Mouse (Mus musculus) hindbrain, embryonic 14.5 days (tissue): Measurements from ENCODE around the gene Ccl4. TPM values are rescaled to one million over a fixed set of nuclear protein-coding genes. Genes with fewer than 3 reads are reported as not detected.

Experiments used
- ATAC-seq: fragments of 200-750 bp; cut with Nextera tagmentation; 2 replicates; pipeline ENCODE4 v1.8.0; 2017; ENCODE audit warnings: moderate number of reproducible peaks, mild to moderate bottlenecking, moderate TSS enrichment, moderate library complexity; ENCODE audit not compliant: low FRiP score
- DNase-seq: peaks from one replicate; pipeline ENCODE4 v3.0.0-alpha.2; 2015; ENCODE audit warnings: low spot score
- H3K27ac ChIP-seq: fragments of 300-500 bp; sonication (generic); 2 replicates; pipeline ENCODE4 v1.5.1; 2014; ENCODE audit warnings: mild to moderate bottlenecking, moderate library complexity
- H3K27me3 ChIP-seq: fragments of 300-500 bp; sonication (generic); 2 replicates; pipeline ENCODE4 v1.6.1; 2014; ENCODE audit warnings: mild to moderate bottlenecking, low read length, mixed read lengths; ENCODE audit not compliant: control insufficient read depth, insufficient read depth
- H3K36me3 ChIP-seq: fragments of 300-500 bp; sonication (generic); replicated peaks from 2 replicates; pipeline ENCODE4 v1.6.1; 2014; ENCODE audit not compliant: control insufficient read depth, insufficient read depth
- H3K4me1 ChIP-seq: fragments of 300-500 bp; sonication (generic); replicated peaks from 2 replicates; pipeline ENCODE4 v1.6.1; 2014; ENCODE audit warnings: antibody characterized with exemption, low read length, mixed read lengths; ENCODE audit not compliant: control insufficient read depth, insufficient read depth
- H3K4me2 ChIP-seq: fragments of 300-500 bp; sonication (generic); replicated peaks from 2 replicates; pipeline ENCODE4 v1.6.1; 2014; ENCODE audit warnings: mild to moderate bottlenecking, moderate library complexity
- H3K4me3 ChIP-seq: fragments of 300-500 bp; sonication (generic); replicated peaks from 2 replicates; pipeline ENCODE4 v1.5.1; 2014; ENCODE audit warnings: mild to moderate bottlenecking, low read length
- H3K9ac ChIP-seq: fragments of 300-500 bp; sonication (generic); 2 replicates; pipeline ENCODE4 v1.6.1; 2014
- H3K9me3 ChIP-seq: fragments of 300-500 bp; sonication (generic); 2 replicates; pipeline ENCODE4 v1.6.1; 2016; ENCODE audit warnings: low read length; ENCODE audit not compliant: control insufficient read depth
- WGBS: fragments of 180-500 bp; shearing (Covaris S2); extraction: QIAGEN DNeasy Blood & Tissue Kit; methylation state at CpG from one replicate; pipeline ENCODE4 v1.1.7; 2014; 5-methylcytosine and 5-hydroxymethylcytosine counted together
- polyA plus RNA-seq: library from polyadenylated mRNA; unstranded; fragments of >200 nt; fragmentation: Nextera tagmentation; extraction: Ambion mirVana; gene quantifications from 2 replicates; pipeline ENCODE4 v1.2.1, GENCODE M21; 2014

The Ccl4 gene
- polyA plus RNA-seq, 1 experiment from 2014 or later, result 0.43 TPM

DNA sequence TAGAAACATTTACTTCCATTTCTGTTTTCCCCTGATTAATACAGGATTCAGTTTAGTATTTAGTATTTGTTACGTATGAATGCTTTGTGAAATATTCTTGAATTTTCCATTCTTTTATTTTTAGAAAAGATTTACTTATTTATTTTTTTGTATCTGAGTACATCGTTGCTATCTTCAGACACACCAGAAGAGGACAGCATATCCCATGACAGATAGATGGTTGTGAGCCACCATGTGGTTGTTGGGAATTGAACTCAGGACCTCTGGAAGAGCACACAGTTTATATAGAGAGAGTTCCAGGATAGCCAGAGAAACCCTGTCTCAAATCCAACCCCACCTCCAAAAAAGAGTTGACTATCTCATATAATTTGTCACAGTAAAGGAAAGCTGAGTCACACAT lies 27.5 kb upstream of the Ccl4 start:
- no peaks in the 10 kb centered on the region for H3K27me3 ChIP-seq
- no peaks in the 10 kb centered on the region for H3K4me1 ChIP-seq
- H3K4me3 ChIP-seq, result no peak overlapping the region
- ATAC-seq (no peak), DNase-seq (no peak)
- H3K27ac ChIP-seq, result no peak overlapping the region
- no peaks in the 10 kb centered on the region for H3K9me3 ChIP-seq
- 94% methylated on average over 2 of the region's 2 CpGs for WGBS
- no peak overlapping the region for H3K9ac ChIP-seq
- H3K36me3 ChIP-seq, result no peaks in the 10 kb centered on the region
- no peak overlapping the region for H3K4me2 ChIP-seq

DNA sequence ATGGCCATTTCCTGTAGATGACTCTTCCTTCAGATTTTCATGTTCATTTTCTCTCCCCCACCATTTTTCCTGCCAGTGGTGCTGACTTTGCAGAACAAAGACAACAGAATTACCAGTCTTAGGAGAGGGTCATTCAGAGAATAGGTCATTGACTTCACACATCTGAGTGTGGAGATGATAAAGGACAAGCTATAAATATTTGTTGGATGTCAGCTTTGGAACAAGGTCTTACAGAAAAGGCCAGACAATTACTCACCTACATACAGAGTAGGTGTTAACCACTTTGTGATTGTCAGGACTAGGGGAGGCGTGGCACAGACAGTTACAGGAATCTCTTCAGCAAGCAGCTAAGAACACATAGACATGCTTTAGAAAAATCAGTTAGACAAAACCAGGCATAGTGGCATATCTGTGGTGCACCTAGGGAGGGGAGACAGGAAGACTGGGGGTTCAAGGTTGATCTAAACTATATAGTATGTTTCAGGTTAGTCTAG lies 25.6 kb upstream of the Ccl4 start:
- ATAC-seq, result no peak
- Histone ChIP-seq H3K27ac (no peak overlapping the region), H3K27me3 (no peaks in the 10 kb centered on the region), H3K36me3 (no peaks in the 10 kb centered on the region), H3K4me2 (no peak overlapping the region), H3K9ac (no peak overlapping the region), H3K4me1 (no peaks in the 10 kb centered on the region), H3K9me3 (no peaks in the 10 kb centered on the region), H3K4me3 (no peak overlapping the region)
- no peak for DNase-seq
- 85% methylated on average over 1 of the region's 1 CpGs for WGBS

DNA sequence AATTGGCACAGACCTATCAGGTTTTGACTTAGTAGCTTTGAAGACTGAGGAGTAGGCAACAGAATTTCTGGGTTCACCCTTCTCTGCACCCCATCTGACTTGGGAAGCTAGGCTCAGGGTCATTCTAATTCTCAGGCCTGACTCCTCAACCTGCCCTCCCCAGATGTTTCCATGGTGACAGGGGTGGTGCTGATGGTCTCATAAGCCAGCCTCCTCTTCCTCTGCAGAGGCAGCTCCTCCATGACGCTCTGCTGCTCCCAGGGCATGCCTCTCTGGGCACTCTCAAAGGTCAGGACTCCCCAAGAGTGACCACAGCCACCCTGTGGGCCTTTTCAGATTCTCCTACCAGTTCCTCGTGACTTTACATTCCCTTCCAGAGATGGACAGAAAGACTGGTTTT lies 23.4 kb upstream of the Ccl4 start:
- ATAC-seq, result no peak
- no peak overlapping the region for H3K27ac ChIP-seq

DNA sequence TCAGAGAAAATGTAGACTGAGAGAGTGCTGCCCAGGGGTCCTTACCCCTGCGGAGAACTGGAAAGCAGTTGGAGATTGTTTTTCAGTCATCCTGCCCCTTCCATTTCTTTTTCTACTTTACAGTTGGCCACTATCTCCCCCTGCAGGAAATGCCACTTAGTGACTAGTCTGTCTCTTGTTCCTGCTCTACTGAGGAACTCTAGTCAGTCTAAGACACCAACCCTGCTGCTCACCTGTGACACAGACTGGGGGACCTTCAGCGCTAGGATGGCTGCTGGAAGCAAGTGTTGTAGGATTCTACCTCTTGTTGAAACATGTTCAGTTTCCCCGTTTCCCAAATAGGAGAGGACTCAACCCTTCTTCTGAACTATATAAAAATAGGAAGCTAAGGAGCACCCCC lies 22.9 kb upstream of the Ccl4 start:
- Histone ChIP-seq H3K27me3 (no peaks in the 10 kb centered on the region), H3K4me1 (no peaks in the 10 kb centered on the region), H3K36me3 (no peaks in the 10 kb centered on the region), H3K4me3 (no peak overlapping the region), H3K4me2 (no peak overlapping the region), H3K27ac (no peak overlapping the region), H3K9me3 (no peaks in the 10 kb centered on the region), H3K9ac (no peak overlapping the region)
- no peak for ATAC-seq
- WGBS, result 66% methylated on average over 3 of the region's 3 CpGs
- no peak for DNase-seq

More for the DNA sequence above, 23.4 kb upstream of the Ccl4 start:
- WGBS, result 49% methylated on average over 2 of the region's 2 CpGs
- DNase-seq, result no peak
- H3K27me3 ChIP-seq, result no peaks in the 10 kb centered on the region
- no peak overlapping the region for H3K9ac ChIP-seq
- H3K4me1 ChIP-seq, result no peaks in the 10 kb centered on the region
- no peak overlapping the region for H3K4me3 ChIP-seq
- H3K4me2 ChIP-seq, result no peak overlapping the region
- no peaks in the 10 kb centered on the region for H3K36me3 ChIP-seq
- H3K9me3 ChIP-seq, result no peaks in the 10 kb centered on the region

DNA sequence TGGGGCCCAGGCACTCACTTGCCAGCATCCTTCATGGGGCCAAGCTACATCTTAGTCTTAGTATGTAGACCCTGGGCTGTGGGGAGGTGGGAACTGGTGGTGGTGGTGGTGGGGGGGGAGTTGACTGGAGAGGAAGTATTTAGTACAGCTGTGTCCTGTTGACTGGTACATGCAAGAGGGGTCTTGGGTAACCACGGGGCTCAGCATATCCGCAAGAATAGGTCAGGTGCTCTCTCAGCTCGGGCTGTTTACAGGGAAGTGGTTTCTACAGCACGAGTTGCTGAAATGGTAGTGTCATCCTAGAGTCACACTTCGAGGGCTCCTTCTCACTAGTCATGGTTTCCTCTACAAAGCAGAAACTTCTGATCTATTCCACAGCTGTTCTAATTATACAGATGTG lies 22.2 kb upstream of the Ccl4 start:
- Histone ChIP-seq H3K4me3 (no peak overlapping the region), H3K27me3 (no peaks in the 10 kb centered on the region), H3K27ac (no peak overlapping the region), H3K4me1 (no peaks in the 10 kb centered on the region), H3K36me3 (no peaks in the 10 kb centered on the region), H3K9me3 (no peaks in the 10 kb centered on the region), H3K9ac (no peak overlapping the region), H3K4me2 (no peak overlapping the region)
- no peak for DNase-seq
- no peak for ATAC-seq
- WGBS, result 86% methylated on average over 5 of the region's 5 CpGs

DNA sequence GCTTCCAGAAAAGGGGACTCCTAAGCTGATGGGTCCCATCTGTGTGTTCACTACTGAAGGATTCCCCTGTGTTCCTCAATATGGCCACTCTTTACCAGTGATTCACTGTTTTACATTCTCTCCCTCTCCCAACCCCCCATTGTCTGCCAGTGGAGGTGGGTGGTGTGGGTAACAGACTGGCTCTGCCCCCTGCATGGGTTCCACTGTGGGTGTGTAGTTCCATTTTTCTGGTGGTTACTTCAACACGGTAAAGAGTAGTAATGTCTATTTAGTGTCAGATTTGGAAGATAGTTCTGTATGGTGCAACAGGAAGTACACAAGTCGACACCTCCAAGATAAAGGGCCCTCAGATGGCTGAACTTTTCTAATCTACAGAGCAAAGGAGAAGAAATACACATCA lies 21.2 kb upstream of the Ccl4 start:
- 94% methylated on average over 2 of the region's 2 CpGs for WGBS
- H3K4me2 ChIP-seq, result no peak overlapping the region
- no peaks in the 10 kb centered on the region for H3K36me3 ChIP-seq
- no peaks in the 10 kb centered on the region for H3K27me3 ChIP-seq
- no peak overlapping the region for H3K4me3 ChIP-seq
- no peaks in the 10 kb centered on the region for H3K4me1 ChIP-seq
- no peaks in the 10 kb centered on the region for H3K9me3 ChIP-seq
- no peak overlapping the region for H3K9ac ChIP-seq
- ATAC-seq (no peak), DNase-seq (no peak)
- H3K27ac ChIP-seq, result no peak overlapping the region

DNA sequence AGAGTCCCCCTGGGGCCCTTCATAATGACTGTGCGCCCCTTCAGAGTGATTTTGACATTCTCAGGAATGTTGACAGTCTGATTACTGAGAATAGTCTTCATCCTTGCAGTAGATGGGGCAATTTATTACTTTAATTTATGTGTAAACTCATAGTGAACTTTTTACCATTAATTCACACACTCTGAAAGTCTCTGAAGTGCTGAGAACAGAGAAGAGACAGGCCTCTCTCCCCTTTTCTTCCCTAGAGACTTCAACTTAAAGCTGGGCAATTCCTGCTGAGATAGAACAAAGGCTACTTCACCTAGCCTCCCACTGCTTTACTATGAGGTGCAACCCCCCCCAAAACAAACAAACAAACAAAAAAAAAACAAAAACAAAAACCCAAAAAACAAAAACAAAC lies 16.9 kb upstream of the Ccl4 start, which contains the start of gene Rpl9-ps1:
Rpl9-ps1 (minus strand) TSS at position 101 of the 400 bp plus-strand sequence.
- Histone ChIP-seq H3K27me3 (no peaks in the 10 kb centered on the region), H3K4me2 (no peak within 1 kb of the TSS), H3K9me3 (no peaks in the 10 kb centered on the region), H3K27ac (no peak within 1 kb of the TSS), H3K9ac (no peak within 1 kb of the TSS), H3K36me3 (no peaks in the 10 kb centered on the region), H3K4me1 (no peaks in the 10 kb centered on the region), H3K4me3 (no peak within 1 kb of the TSS)
- DNase-seq (no peak), ATAC-seq (no peak)
- 89% methylated on average over 1 of the region's 1 CpGs for WGBS

DNA sequence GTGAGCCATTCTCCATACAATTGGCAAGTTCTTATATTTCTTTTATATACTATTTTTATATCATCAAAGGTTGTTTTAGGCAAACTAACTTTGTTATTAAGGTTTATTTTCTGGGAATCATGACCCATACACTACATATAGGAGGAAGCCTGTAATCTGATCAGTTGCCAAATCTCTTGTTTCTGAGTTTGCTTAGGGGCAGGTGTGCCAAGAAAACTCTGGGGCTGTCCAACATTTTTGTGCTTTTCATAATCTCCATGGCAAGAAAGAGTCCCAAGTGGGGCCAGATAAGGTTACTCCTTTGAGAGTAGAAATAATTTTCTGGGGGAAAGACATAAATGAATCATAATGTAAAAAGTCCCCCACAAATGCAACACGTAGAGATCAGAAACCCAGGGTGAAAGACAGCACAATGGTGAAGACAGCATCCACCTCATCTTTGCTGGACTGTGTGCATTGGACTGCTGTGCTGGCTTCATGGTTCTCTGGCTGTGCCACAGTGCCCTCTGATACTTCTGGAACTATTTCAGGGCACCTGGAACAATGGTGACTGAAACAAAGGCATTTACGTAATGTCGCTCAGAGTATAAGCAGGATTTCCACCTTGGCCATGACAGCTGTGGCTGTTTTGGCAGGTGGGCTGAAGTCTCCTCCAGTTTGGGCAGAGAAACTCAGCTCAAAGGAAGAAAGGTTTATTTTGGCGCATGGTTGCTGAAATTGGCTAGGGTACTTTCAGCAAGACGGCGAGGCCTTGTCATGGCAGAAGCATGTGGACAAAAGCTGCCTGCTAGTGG lies 15.8 kb upstream of the Ccl4 start:
- Histone ChIP-seq H3K27me3 (no peaks in the 10 kb centered on the region), H3K9ac (no peak overlapping the region), H3K9me3 (no peaks in the 10 kb centered on the region), H3K36me3 (no peaks in the 10 kb centered on the region), H3K4me2 (no peak overlapping the region), H3K27ac (no peak overlapping the region), H3K4me3 (no peak overlapping the region), H3K4me1 (no peaks in the 10 kb centered on the region)
- 94% methylated on average over 6 of the region's 6 CpGs for WGBS
- no peak for DNase-seq
- ATAC-seq, result no peak

DNA sequence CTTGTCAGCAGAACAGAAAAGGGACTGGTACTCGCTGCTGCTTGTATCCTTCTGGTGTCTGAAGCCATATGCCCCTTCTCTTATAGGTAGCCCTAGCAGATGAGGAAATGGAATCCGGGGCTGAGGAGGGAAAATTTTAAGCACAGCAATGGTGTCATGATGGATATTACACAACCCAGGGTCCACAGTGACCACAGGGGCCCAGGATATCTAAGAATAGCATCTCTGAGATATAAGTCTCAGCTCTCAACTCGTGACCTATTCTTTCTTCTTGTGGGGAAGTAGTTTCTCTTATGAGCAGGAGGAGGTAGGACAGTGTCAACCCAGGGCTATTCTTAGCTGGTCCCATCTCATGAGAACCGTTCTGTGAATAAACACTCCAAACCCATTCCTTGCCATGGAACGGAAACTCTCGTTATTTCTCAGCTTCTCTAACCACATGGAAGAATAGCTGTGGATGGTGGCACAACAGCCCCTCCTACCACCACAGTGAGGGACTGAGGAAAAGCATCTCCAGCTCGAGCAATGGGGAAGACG lies 13.0 kb upstream of the Ccl4 start, which contains the start of gene Ccl3:
Ccl3 (minus strand) TSS at position 51 of the 537 bp plus-strand sequence.
- no peaks in the 10 kb centered on the region for H3K36me3 ChIP-seq
- DNase-seq, result no peak
- 83% methylated on average over 8 of the region's 8 CpGs for WGBS

More for the DNA sequence above, 13.0 kb upstream of the Ccl4 start, which contains the start of gene Ccl3:
- Histone ChIP-seq H3K4me2 (no peak within 1 kb of the TSS), H3K9ac (no peak within 1 kb of the TSS), H3K4me1 (no peaks in the 10 kb centered on the region), H3K9me3 (no peaks in the 10 kb centered on the region), H3K27me3 (no peaks in the 10 kb centered on the region), H3K4me3 (no peak within 1 kb of the TSS), H3K27ac (no peak within 1 kb of the TSS)
- ATAC-seq, result no peak
